Mouse (Mus musculus) large intestine, adult 2 months (tissue): ENCODE measurements around the gene Ccdc115. TPM values are rescaled to one million over a fixed set of nuclear protein-coding genes. Genes with fewer than 3 reads are reported as not detected.
"Not testable (repeated sequence)": the region's sequence is repeated elsewhere in the genome, so short reads cannot be mapped to it uniquely, and the experiment has no call there.

Experiments used
- DNase-seq: peaks from one replicate; pipeline ENCODE4 v3.0.0-alpha.2; 2012; ENCODE audit warnings: low read depth, low spot score
- WGBS: fragments of 180-500 bp; shearing (Covaris S2); methylation state at CpG from one replicate; pipeline ENCODE4 v1.1.7; 2018; 5-methylcytosine and 5-hydroxymethylcytosine counted together
- polyA plus RNA-seq: library from polyadenylated mRNA; depleted of rRNA; stranded (reverse); fragments of >200 nt; gene quantifications from 2 replicates; pipeline ENCODE4 v1.2.3, GENCODE M21; 2012

The Ccdc115 gene
- polyA plus RNA-seq, 1 experiment, result 16.6 TPM

DNA sequence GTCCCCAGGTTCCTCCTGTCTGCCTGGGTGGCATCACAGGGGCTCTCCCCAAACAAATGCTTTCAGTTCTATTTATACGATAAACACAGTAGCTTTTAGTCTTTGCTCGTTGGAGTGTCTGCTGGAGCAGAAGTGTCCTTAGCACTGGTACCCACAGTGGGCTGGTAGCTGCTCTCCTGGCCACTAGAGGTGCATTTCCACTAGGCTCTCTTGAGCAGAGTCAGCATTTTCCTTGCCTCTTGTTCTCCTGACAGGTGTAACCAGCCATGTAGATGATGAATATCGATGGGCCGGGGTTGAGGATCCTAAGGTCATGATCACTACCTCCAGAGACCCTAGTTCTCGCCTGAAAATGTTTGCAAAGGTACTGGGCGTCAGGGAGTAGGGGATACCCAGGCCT lies 3.7 kb upstream of the Ccdc115 start:
- DNase-seq, result no peak
- WGBS, result 94% methylated on average over 6 of the region's 6 CpGs

GRCm38 (mm10) chr1:34439961-34440630 lies 624 bp upstream of the Ccdc115 start:
- no peak for DNase-seq
- WGBS, result 5% methylated on average over 31 of the region's 31 CpGs

DNA sequence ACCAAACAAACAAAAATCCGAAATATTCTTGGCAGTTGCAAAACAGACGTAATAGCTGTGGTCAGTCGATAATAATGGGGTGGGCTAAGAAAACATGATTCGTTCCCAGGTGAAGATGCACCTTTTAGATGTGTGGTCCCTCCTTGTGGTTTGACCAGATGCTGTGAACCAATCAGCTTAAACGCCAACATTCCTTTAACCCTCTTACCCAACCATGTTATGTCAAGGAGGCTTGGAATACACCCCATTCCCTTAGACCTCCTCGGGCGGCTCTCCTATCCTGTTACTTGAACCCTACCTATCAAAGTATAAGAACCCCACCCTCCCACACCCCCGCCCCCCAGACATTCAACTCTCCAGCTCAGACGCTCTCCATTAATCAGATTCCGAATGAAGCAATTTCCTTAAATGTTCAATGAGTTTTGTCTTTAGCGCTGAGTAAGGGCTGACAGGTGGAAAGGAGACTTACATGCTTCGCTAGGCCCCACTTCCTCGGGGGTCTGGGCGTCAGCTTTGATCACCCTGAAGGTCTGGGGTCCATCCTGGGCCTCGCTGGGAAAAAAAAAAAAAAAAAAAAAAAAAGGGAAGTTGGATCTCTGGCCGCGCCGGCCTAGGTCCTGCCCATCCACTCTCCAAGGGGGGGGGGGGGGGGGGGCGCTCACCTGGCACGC lies 956 bp downstream of the Ccdc115 start:
- WGBS, result 34% methylated on average over 16 of the region's 20 CpGs
- DNase-seq, result no peak

- not testable (repeated sequence) for DNase-seq
- 97% methylated on average over 8 of the region's 8 CpGs for WGBS
Measured at GRCm38 (mm10) chr1:34437366-34437765, 2.1 kb downstream of the Ccdc115 start.

GRCm38 (mm10) chr1:34436374-34436773 lies 3.1 kb downstream of the Ccdc115 start:
- WGBS, result 97% methylated on average over 3 of the region's 3 CpGs
- DNase-seq, result no peak

GRCm38 (mm10) chr1:34435371-34436120 lies 3.9 kb downstream of the Ccdc115 start:
- WGBS, result 41% methylated on average over 8 of the region's 8 CpGs
- no peak for DNase-seq

- WGBS, result 2% methylated on average over 30 of the region's 30 CpGs
- DNase-seq, result peak; percentile 73
Measured at GRCm38 (mm10) chr1:34434660-34435160, 4.8 kb downstream of the Ccdc115 start.

- WGBS, result 9% methylated on average over 19 of the region's 19 CpGs
- DNase-seq, result peak; percentile 24
Measured at GRCm38 (mm10) chr1:34433891-34434521, 5.5 kb downstream of the Ccdc115 start.

DNA sequence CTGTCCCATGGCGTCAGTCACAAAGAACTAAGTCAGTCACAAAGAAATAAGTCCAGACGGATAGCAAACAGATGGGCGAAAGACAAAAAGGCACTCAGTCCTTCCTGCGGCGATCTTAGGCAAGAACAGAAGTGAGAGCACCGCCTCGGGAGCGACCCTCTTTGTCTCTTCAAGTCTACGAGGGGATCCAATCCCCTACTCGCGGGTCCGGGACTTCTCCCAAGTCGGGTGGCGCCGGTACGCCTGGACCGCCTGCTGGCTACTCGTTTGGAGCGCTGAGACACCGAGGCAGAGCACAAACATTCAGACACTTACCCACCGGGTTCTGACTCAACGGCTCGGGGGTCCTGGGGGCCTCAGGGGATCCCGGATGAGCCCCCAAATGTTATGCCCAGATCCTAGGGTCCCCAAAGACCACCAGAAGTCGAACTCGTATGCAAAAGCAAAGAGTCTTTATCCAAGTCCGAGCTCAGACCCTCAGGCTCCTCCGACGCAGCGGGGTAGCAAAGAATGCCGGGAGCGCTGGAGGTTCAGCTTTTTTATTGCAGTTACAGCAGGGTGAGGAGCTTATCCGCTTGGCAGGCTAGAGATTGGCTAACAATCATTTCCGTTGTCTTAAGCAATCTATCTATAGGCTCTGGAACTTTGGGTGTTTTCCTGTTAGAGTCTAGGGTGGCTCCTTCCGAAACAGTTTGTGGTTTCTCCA lies 6.5 kb downstream of the Ccdc115 start:
- WGBS, result 19% methylated on average over 35 of the region's 35 CpGs
- peak; percentile 73 for DNase-seq

- 64% methylated on average over 13 of the region's 13 CpGs for WGBS
- DNase-seq, result no peak
Measured at GRCm38 (mm10) chr1:34432411-34432775, 7.1 kb downstream of the Ccdc115 start.

GRCm38 (mm10) chr1:34431431-34431830 lies 8.0 kb downstream of the Ccdc115 start:
- DNase-seq, result no peak
- 97% methylated on average over 9 of the region's 9 CpGs for WGBS

GRCm38 (mm10) chr1:34430981-34431380 lies 8.5 kb downstream of the Ccdc115 start:
- no peak for DNase-seq
- 97% methylated on average over 3 of the region's 3 CpGs for WGBS

GRCm38 (mm10) chr1:34429281-34429680 lies 10.2 kb downstream of the Ccdc115 start:
- DNase-seq, result no peak
- WGBS, result 93% methylated on average over 4 of the region's 4 CpGs

DNA sequence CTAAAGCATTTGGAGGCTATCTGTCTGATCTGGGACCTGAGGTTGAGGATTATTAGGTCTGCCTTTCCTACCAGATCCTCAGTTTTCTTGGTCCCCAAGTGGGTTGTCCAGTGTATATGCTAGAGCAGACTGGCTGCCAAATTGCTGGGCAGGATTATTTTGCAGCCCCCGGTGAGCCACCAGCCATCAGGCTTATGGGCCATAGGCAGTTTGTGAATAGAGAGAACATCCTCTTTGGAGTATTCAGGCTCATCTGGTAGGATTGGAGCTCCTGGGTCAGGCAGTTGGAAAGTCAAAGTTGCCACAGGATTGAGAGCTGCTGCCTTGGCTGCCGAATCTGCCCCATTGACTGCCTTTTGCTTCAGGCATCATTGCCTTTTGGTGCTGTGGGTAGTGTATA lies 11.0 kb downstream of the Ccdc115 start:
- DNase-seq, result no peak
- WGBS, result 98% methylated on average over 2 of the region's 2 CpGs

DNA sequence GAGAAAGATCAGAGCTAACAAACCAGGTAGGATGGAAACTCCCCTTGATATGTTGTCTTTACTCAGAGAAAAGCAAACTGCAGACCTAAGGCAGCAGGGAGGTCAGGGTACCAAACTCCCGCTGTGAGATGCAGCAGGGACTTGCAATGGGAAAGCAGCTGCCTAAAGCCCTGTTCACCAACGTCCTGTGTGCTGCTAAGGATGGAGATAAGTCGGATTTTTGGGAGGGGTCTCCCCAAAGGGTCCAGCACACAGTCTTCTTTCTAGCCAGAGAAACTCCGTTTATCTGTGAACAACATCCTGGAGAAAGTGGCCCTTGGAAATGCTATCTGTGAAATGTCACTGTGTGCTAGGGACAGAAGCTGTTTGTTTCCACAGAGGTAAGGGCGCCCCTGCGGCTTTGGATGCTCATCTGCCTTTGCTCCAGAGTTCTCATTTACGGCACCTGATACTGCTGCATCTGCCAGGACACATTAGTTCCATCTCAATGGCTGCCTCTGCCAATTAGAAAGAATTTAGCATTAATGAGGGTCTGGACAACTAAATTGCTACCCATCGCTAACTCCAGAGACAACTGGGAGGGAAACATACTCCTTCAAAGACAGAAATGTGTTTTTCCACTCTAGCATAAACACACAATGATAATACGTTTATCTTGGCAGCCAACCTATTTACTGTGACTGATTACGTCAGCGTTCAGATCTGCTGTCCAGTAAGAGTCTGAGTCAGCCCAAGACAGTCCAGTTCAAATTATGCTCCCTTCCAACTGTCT lies 40.1 kb downstream of the Ccdc115 start:
- DNase-seq, result no peak
- WGBS, result 38% methylated on average over 11 of the region's 11 CpGs

DNA sequence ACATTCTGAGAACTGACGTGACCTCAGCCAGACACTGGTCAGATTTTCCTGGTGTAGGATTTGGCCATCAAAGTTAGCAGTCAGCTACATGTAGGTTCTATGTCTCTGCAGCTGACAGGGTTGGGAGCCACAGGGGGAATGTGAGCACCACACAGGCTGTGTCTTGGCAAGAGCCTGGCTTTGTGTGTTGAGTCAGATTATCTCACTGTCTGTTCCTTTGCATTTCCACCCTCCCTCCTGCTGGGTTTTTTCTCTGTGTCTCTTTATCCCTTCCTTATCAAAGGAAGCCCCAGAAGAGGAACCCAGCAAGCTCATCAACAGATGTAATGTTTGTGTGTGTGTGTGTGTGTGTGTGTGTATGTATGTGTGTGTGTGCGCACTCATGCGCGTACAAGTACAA lies 43.2 kb downstream of the Ccdc115 start:
- 87% methylated on average over 4 of the region's 4 CpGs for WGBS
- no peak for DNase-seq

- 63% methylated on average over 6 of the region's 6 CpGs for WGBS
- DNase-seq, result no peak
Measured at GRCm38 (mm10) chr1:34389234-34389891, 50.1 kb downstream of the Ccdc115 start.

DNA sequence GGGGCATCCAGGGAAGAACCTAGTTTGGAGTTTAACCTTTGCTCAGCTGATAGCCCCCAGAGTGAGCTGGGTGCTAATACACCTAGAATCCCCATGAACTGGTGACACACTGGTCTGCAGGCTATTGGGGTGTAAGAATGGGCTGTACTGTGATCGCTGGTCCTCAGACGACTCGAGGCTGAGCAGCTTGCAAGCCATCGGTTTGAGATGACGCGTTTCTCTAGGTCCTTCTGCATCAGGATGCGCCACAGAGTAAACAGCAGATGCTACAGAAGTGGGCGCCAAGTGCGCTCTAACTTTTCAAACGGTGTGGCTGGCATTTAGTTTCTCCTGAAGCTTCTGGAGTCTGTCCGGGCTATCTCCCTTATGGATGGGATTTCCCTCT lies 50.6 kb downstream of the Ccdc115 start:
- WGBS, result 70% methylated on average over 11 of the region's 11 CpGs
- no peak for DNase-seq
